In the genomic region with DNA sequence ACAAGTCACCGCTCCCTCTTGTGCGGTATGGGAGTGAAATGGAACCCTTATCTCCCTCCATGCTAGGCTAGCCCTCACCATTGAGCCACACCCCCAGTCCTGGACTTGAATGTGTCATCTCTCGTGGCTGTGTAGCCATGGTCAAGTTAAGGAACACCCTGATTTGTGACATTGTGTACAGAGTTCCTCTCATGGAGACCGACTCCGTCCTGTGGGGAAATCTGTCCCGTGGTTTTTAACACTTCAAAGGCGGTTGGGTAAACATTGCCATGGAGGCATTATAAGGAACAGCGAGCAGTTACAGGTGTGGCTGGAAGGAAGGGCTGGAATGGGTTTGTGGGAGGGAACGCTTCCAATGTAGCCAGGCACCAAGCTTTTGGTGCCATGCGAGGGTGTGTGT, we compare ENCODE assay signal across 20 mouse cellular contexts. TPM values are rescaled to one million over a fixed set of nuclear protein-coding genes. Genes with fewer than 3 reads are reported as not detected.
DNase-seq lines count a peak whose midpoint lies in the region; ATAC-seq and TF ChIP-seq lines count a peak whose summit lies in the region.
"Had no signal": no experiment of that assay in that cellular context is flagged by ENCODE, and none has a peak within 500 bp of the region (broad histone marks: within the 10 kb centered on the region; RNA-seq: fewer than 3 reads in every experiment).

No protein-coding gene starts in this region.

- TF ChIP-seq CTCF in lung, embryonic 14.5 days (IDR thresholded peaks at IDR 0.05; ENCODE audit: low read depth): no peak
- no peak for TF ChIP-seq CTCF in intestine, postnatal 0 days (IDR thresholded peaks at IDR 0.05; ENCODE audit: low read depth)

- no peaks in the 10 kb centered on the region for H3K4me1 ChIP-seq in lung, embryonic 14.5 days (ENCODE audit: insufficient read depth)
- H3K4me1 ChIP-seq in intestine, postnatal 0 days (replicated peaks; ENCODE audit: control insufficient read depth, insufficient read depth, low read length): no peaks in the 10 kb centered on the region

- no peaks in the 10 kb centered on the region for H3K9me3 ChIP-seq in lung, embryonic 14.5 days (ENCODE audit: low read depth, low read length)
- no peaks in the 10 kb centered on the region for H3K9me3 ChIP-seq in intestine, postnatal 0 days (ENCODE audit: control insufficient read depth)
- H3K9me3 ChIP-seq: heart, embryonic 13.5 days; limb, embryonic 15.5 days; midbrain, embryonic 10.5 days had no signal

- 34% methylated on average over 10 of the region's 10 CpGs for WGBS in lung, embryonic 14.5 days
- WGBS in intestine, postnatal 0 days: 34% methylated on average over 10 of the region's 10 CpGs

- DNase-seq in lung, embryonic 14.5 days: peak; percentile 32
- no peak for DNase-seq in lung, postnatal 14 days
- peak; percentile 69 for DNase-seq in lung, postnatal 36 days
- DNase-seq in ovary, postnatal 14 days (ENCODE audit: low spot score): no peak
- DNase-seq in ovary, adult 18-20 months (ENCODE audit: low spot score): no peak
- no peak for DNase-seq in right cerebral cortex, postnatal 14 days
- DNase-seq: adrenal gland, adult 2 months; B cell, adult 2 months; cerebellum, postnatal 10 days; heart, adult 11 months; kidney, adult 18-20 months; kidney, postnatal 10 days; retina, postnatal 1 day had no signal

- no peak overlapping the region for H3K4me2 ChIP-seq in lung, embryonic 14.5 days
- H3K4me2 ChIP-seq in intestine, postnatal 0 days (replicated peaks; ENCODE audit: low read depth): no peak overlapping the region; the same call in 1 of the 2 replicates
- H3K4me2 ChIP-seq: heart, embryonic 13.5 days; hindbrain, embryonic 14.5 days; limb, embryonic 15.5 days had no signal

- H3K27me3 ChIP-seq in lung, embryonic 14.5 days (ENCODE audit: insufficient read depth, low read length): peaks cover 11% of the 10 kb centered on the region; the same call in 1 of the 2 replicates
- no peaks in the 10 kb centered on the region for H3K27me3 ChIP-seq in intestine, postnatal 0 days (replicated peaks; ENCODE audit: control insufficient read depth, insufficient read depth, low read length)

- ATAC-seq in lung, embryonic 14.5 days (ENCODE audit: insufficient read depth): no peak
- ATAC-seq in intestine, postnatal 0 days: peak; percentile 81

- H3K9ac ChIP-seq in lung, embryonic 14.5 days: no peak overlapping the region
- no peak overlapping the region for H3K9ac ChIP-seq in intestine, postnatal 0 days (ENCODE audit: low read depth, low read length)
- H3K9ac ChIP-seq: heart, embryonic 13.5 days; hindbrain, embryonic 14.5 days; limb, embryonic 15.5 days had no signal

- no peaks in the 10 kb centered on the region for H3K36me3 ChIP-seq in lung, embryonic 14.5 days (ENCODE audit: insufficient read depth)
- H3K36me3 ChIP-seq in intestine, postnatal 0 days (ENCODE audit: control insufficient read depth, insufficient read depth): no peaks in the 10 kb centered on the region
- H3K36me3 ChIP-seq: heart, embryonic 13.5 days; limb, embryonic 15.5 days; midbrain, embryonic 10.5 days had no signal

- H3K27ac ChIP-seq in lung, embryonic 14.5 days (ENCODE audit: low read depth): no peak overlapping the region
- peak overlapping the region; percentile 55 for H3K27ac ChIP-seq in intestine, postnatal 0 days (ENCODE audit: low read depth, low read length)
- H3K27ac ChIP-seq: heart, embryonic 13.5 days; hindbrain, embryonic 14.5 days; layer of hippocampus, adult 2 months; limb, embryonic 15.5 days; macrophage; midbrain, embryonic 10.5 days had no signal

- no peak overlapping the region for H3K4me3 ChIP-seq in lung, embryonic 14.5 days (ENCODE audit: low read depth, low read length)
- H3K4me3 ChIP-seq in intestine, postnatal 0 days (ENCODE audit: low read depth, low read length): no peak overlapping the region
- H3K4me3 ChIP-seq: heart, embryonic 13.5 days; layer of hippocampus, adult 2 months; limb, embryonic 15.5 days; midbrain, embryonic 10.5 days had no signal

RNA-seq across cellular contexts. Expression of a gene that starts 6.8 kb away (rescaled TPM):
- 4.1 and 5.3 TPM in 2 replicates for polyA plus RNA-seq in lung, embryonic 14.5 days (2014; fragmentation: Nextera tagmentation; extraction: Ambion mirVana)
- 4.5 and 5.1 TPM in 2 replicates for polyA plus RNA-seq in intestine, postnatal 0 days (2015; fragmentation: Nextera tagmentation; extraction: Ambion mirVana)
- polyA plus RNA-seq: macrophage; midbrain, embryonic 10.5 days had no signal

RNA-seq across cellular contexts. Expression of a gene that starts 18.9 kb away (rescaled TPM):
- polyA plus RNA-seq in lung, embryonic 14.5 days (2014; fragmentation: Nextera tagmentation; extraction: Ambion mirVana): 0.15 TPM in 1 of 2 replicates, not detected in the other
- polyA plus RNA-seq in intestine, postnatal 0 days (2015; fragmentation: Nextera tagmentation; extraction: Ambion mirVana): 0.04 and 0.29 TPM in 2 replicates
- polyA plus RNA-seq: macrophage had no signal

Comparison
In these comparisons a context has a peak if more than half of its experiments do, and no peak if none do; other contexts are left out.
1. DNase-seq: peak in lung, embryonic 14.5 days (single experiment) and lung, postnatal 36 days (single experiment); none in lung, postnatal 14 days (single experiment), ovary, postnatal 14 days (single experiment), ovary, adult 18-20 months (single experiment) and right cerebral cortex, postnatal 14 days (single experiment).